Mouse (Mus musculus) embryonic facial prominence, embryonic 10.5 days (tissue): ENCODE measurements around the gene Olfr983. TPM values are rescaled to one million over a fixed set of nuclear protein-coding genes. Genes with fewer than 3 reads are reported as not detected.

ENCODE experiments used
- polyA plus RNA-seq: library from polyadenylated mRNA; unstranded; fragments of >200 nt; fragmentation: Nextera tagmentation; extraction: Ambion mirVana; gene quantifications from 2 replicates; pipeline ENCODE4 v1.2.1, GENCODE M21; 2016

Gene Olfr983
- polyA plus RNA-seq, 1 experiment from 2014 or later, result not detected

Other genes with a start within 250 kb of the Olfr983 start
- gene Olfr972, start 227.2 kb downstream of the Olfr983 start, polyA plus RNA-seq, result not detected in 2 replicates
- gene Olfr229, start 186.3 kb downstream of the Olfr983 start, polyA plus RNA-seq, result not detected in 2 replicates
- gene Olfr974, start 156.1 kb downstream of the Olfr983 start, polyA plus RNA-seq, result not detected in 2 replicates
- gene Olfr975, start 141.5 kb downstream of the Olfr983 start, polyA plus RNA-seq, result 0.05 TPM in 1 of 2 replicates, not detected in the other
- not detected in 2 replicates for gene Olfr976, start 132.5 kb downstream of the Olfr983 start, polyA plus RNA-seq
- not detected in 2 replicates for gene Olfr978, start 101.5 kb downstream of the Olfr983 start, polyA plus RNA-seq
- gene Olfr979, start 90.1 kb downstream of the Olfr983 start, polyA plus RNA-seq, result not detected in 2 replicates
- gene Olfr980, start 84.0 kb downstream of the Olfr983 start, polyA plus RNA-seq, result not detected in 2 replicates
- gene Olfr981, start 72.1 kb downstream of the Olfr983 start, polyA plus RNA-seq, result not detected in 2 replicates
- not detected in 2 replicates for gene Olfr982, start 19.8 kb downstream of the Olfr983 start, polyA plus RNA-seq
- not detected in 2 replicates for gene Olfr984, start 20.6 kb upstream of the Olfr983 start, polyA plus RNA-seq
- not detected in 2 replicates for gene Olfr985, start 36.6 kb upstream of the Olfr983 start, polyA plus RNA-seq
- not detected in 2 replicates for gene Tmem225, start 54.5 kb upstream of the Olfr983 start, polyA plus RNA-seq
- not detected in 2 replicates for gene Olfr986, start 87.3 kb upstream of the Olfr983 start, polyA plus RNA-seq
- gene Zfp202, start 98.7 kb upstream of the Olfr983 start, polyA plus RNA-seq, result 6.6 and 7.8 TPM in 2 replicates
- 2.2 and 2.7 TPM in 2 replicates for gene Scn3b, start 175.6 kb upstream of the Olfr983 start, polyA plus RNA-seq